Mouse (Mus musculus) heart, postnatal 0 days (tissue): ENCODE measurements around the gene Minos1.

Experiments used
- CTCF ChIP-seq: IDR thresholded peaks from 2 replicates; pipeline ENCODE4 v1.5.1; 2016; ENCODE audit warnings: antibody characterized with exemption, control low read depth, low read depth
- EP300 ChIP-seq: IDR thresholded peaks from 2 replicates; pipeline ENCODE4 v1.6.1; 2016; ENCODE audit warnings: antibody characterized with exemption, low read depth

GRCm38 (mm10) chr4:139101546-139101945, 29.4 kb downstream of the Minos1 start:
- TF ChIP-seq EP300 = no peak
- no peak for TF ChIP-seq CTCF
